Mouse (Mus musculus): Measurements from ENCODE around the gene Ppp6r2. TPM values are rescaled to one million over a fixed set of nuclear protein-coding genes. Genes with fewer than 3 reads are reported as not detected.

Ppp6r2 gene
- polyA plus RNA-seq, 1 experiment from 2014 or later, result 22.7 TPM

- Histone ChIP-seq H3K4me2 (ENCODE audit: low read depth, severe bottlenecking) (no peak overlapping the region), H3K9ac (ENCODE audit: low read length) (no peak overlapping the region), H3K4me1 (ENCODE audit: control insufficient read depth, insufficient read depth, low read length) (peaks cover 6% of the 10 kb centered on the region; the same call in 1 of the 2 replicates), H3K4me3 (ENCODE audit: low read depth, low read length) (no peak overlapping the region), H3K36me3 (ENCODE audit: control insufficient read depth, insufficient read depth, low read length) (no peaks in the 10 kb centered on the region), H3K27ac (replicated peaks; ENCODE audit: low read depth, low read length) (no peak overlapping the region), H3K27me3 (ENCODE audit: control insufficient read depth, insufficient read depth, low read length) (peaks cover 5% of the 10 kb centered on the region; the same call in 1 of the 2 replicates), H3K9me3 (ENCODE audit: control insufficient read depth, low read length) (no peaks in the 10 kb centered on the region)
- no peak for DNase-seq (ENCODE audit: low spot score)
- no peak for ATAC-seq (ENCODE audit: insufficient number of reproducible peaks, low FRiP score, low TSS enrichment, low read depth)
- 90% methylated on average over 4 of the region's 4 CpGs for WGBS
Observed at GRCm38 (mm10) chr15:89323656-89324055, 112.3 kb downstream of the Ppp6r2 start.

- Histone ChIP-seq H3K4me1 (ENCODE audit: control insufficient read depth, insufficient read depth, low read length) (peaks cover 6% of the 10 kb centered on the region; the same call in 1 of the 2 replicates), H3K4me2 (ENCODE audit: low read depth, severe bottlenecking) (no peak overlapping the region), H3K9me3 (ENCODE audit: control insufficient read depth, low read length) (no peaks in the 10 kb centered on the region), H3K36me3 (ENCODE audit: control insufficient read depth, insufficient read depth, low read length) (no peaks in the 10 kb centered on the region), H3K27ac (replicated peaks; ENCODE audit: low read depth, low read length) (no peak overlapping the region), H3K4me3 (ENCODE audit: low read depth, low read length) (no peak overlapping the region), H3K27me3 (ENCODE audit: control insufficient read depth, insufficient read depth, low read length) (peaks cover 5% of the 10 kb centered on the region; the same call in 1 of the 2 replicates), H3K9ac (ENCODE audit: low read length) (no peak overlapping the region)
- ATAC-seq (ENCODE audit: insufficient number of reproducible peaks, low FRiP score, low TSS enrichment, low read depth) (no peak), DNase-seq (ENCODE audit: low spot score) (no peak)
- 57% methylated on average over 5 of the region's 5 CpGs for WGBS
Observed at GRCm38 (mm10) chr15:89326441-89326840, 115.1 kb downstream of the Ppp6r2 start.

- Histone ChIP-seq H3K27me3 (ENCODE audit: control insufficient read depth, insufficient read depth, low read length) (no peaks in the 10 kb centered on the region), H3K27ac (replicated peaks; ENCODE audit: low read depth, low read length) (no peak within 1 kb of the TSS), H3K36me3 (ENCODE audit: control insufficient read depth, insufficient read depth, low read length) (no peaks in the 10 kb centered on the region), H3K4me3 (ENCODE audit: low read depth, low read length) (no peak within 1 kb of the TSS), H3K4me2 (ENCODE audit: low read depth, severe bottlenecking) (no peak within 1 kb of the TSS), H3K9me3 (ENCODE audit: control insufficient read depth, low read length) (no peaks in the 10 kb centered on the region), H3K9ac (ENCODE audit: low read length) (no peak within 1 kb of the TSS), H3K4me1 (ENCODE audit: control insufficient read depth, insufficient read depth, low read length) (no peaks in the 10 kb centered on the region)
- ATAC-seq (ENCODE audit: insufficient number of reproducible peaks, low FRiP score, low TSS enrichment, low read depth) (no peak), DNase-seq (ENCODE audit: low spot score) (no peak)
- WGBS, result 88% methylated on average over 7 of the region's 7 CpGs
Observed at GRCm38 (mm10) chr15:89334271-89334670, 122.9 kb downstream of the Ppp6r2 start, which contains the start of gene Miox. Miox (plus strand) TSS chr15:89334398.

GRCm38 (mm10) chr15:89334774-89335537, 123.6 kb downstream of the Ppp6r2 start:
- Histone ChIP-seq H3K27ac (replicated peaks; ENCODE audit: low read depth, low read length) (no peak overlapping the region), H3K9me3 (ENCODE audit: control insufficient read depth, low read length) (no peaks in the 10 kb centered on the region), H3K9ac (ENCODE audit: low read length) (no peak overlapping the region), H3K36me3 (ENCODE audit: control insufficient read depth, insufficient read depth, low read length) (no peaks in the 10 kb centered on the region), H3K4me3 (ENCODE audit: low read depth, low read length) (no peak overlapping the region), H3K27me3 (ENCODE audit: control insufficient read depth, insufficient read depth, low read length) (no peaks in the 10 kb centered on the region), H3K4me2 (ENCODE audit: low read depth, severe bottlenecking) (no peak overlapping the region), H3K4me1 (ENCODE audit: control insufficient read depth, insufficient read depth, low read length) (no peaks in the 10 kb centered on the region)
- 85% methylated on average over 17 of the region's 17 CpGs for WGBS
- ATAC-seq (ENCODE audit: insufficient number of reproducible peaks, low FRiP score, low TSS enrichment, low read depth) (no peak), DNase-seq (ENCODE audit: low spot score) (no peak)

DNA sequence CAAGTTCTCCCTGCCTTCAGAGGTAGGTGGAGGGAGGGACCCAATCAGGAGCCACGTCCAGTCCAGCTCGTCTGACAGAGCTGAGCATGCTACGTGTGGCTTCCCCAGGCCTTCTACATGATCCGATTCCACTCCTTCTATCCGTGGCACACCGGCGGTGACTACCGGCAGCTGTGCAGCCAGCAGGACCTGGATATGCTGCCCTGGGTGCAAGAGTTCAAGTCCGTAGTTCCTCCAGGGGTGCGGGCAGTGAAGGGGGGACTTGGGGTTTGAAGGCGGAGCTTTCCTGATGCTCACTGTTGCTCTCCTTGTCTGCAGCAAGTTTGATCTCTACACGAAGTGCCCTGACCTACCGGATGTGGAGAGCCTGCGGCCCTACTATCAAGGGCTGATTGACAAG, 125.1 kb downstream of the Ppp6r2 start:
- 84% methylated on average over 14 of the region's 14 CpGs for WGBS
- DNase-seq (ENCODE audit: low spot score) (no peak), ATAC-seq (ENCODE audit: insufficient number of reproducible peaks, low FRiP score, low TSS enrichment, low read depth) (no peak)
- H3K4me2 ChIP-seq (ENCODE audit: low read depth, severe bottlenecking), result no peak overlapping the region
- no peaks in the 10 kb centered on the region for H3K27me3 ChIP-seq (ENCODE audit: control insufficient read depth, insufficient read depth, low read length)
- H3K4me3 ChIP-seq (ENCODE audit: low read depth, low read length), result no peak overlapping the region
- H3K9me3 ChIP-seq (ENCODE audit: control insufficient read depth, low read length), result no peaks in the 10 kb centered on the region
- no peak overlapping the region for H3K9ac ChIP-seq (ENCODE audit: low read length)
- H3K4me1 ChIP-seq (ENCODE audit: control insufficient read depth, insufficient read depth, low read length), result no peaks in the 10 kb centered on the region
- H3K27ac ChIP-seq (replicated peaks; ENCODE audit: low read depth, low read length), result no peak overlapping the region
- H3K36me3 ChIP-seq (ENCODE audit: control insufficient read depth, insufficient read depth, low read length), result no peaks in the 10 kb centered on the region

Small RNAs within 50 kb of the gene (microRNA-seq; reads per million reads assigned to microRNA genes)
- gene Mir6958 (7.0 reads per million, percentile 16 among the genes with 10 or more reads in this experiment), gene Mir6959 (not detected), gene Mir7118 (not detected)

Other genes starting within 250 kb of the Ppp6r2 start
- not detected in 2 replicates for gene Mlc1, start 232.5 kb upstream of the Ppp6r2 start, polyA plus RNA-seq (2014; fragmentation: Nextera tagmentation; extraction: Ambion mirVana)
- gene Mov10l1, start 228.6 kb upstream of the Ppp6r2 start, polyA plus RNA-seq (2014; fragmentation: Nextera tagmentation; extraction: Ambion mirVana), result not detected in 2 replicates
- 0.20 and 0.37 TPM in 2 replicates for gene Panx2, start 151.8 kb upstream of the Ppp6r2 start, polyA plus RNA-seq (2014; fragmentation: Nextera tagmentation; extraction: Ambion mirVana)
- gene Trabd, start 136.4 kb upstream of the Ppp6r2 start, polyA plus RNA-seq (2014; fragmentation: Nextera tagmentation; extraction: Ambion mirVana), result 46.9 and 49.0 TPM in 2 replicates
- 15.4 and 16.9 TPM in 2 replicates for gene Selenoo, start 122.5 kb upstream of the Ppp6r2 start, polyA plus RNA-seq (2014; fragmentation: Nextera tagmentation; extraction: Ambion mirVana)
- 22.6 and 23.5 TPM in 2 replicates for gene Tubgcp6, start 88.4 kb upstream of the Ppp6r2 start, polyA plus RNA-seq (2014; fragmentation: Nextera tagmentation; extraction: Ambion mirVana)
- gene Hdac10, start 82.9 kb upstream of the Ppp6r2 start, polyA plus RNA-seq (2014; fragmentation: Nextera tagmentation; extraction: Ambion mirVana), result 9.1 and 9.8 TPM in 2 replicates
- gene Mapk12, start 70.8 kb upstream of the Ppp6r2 start, polyA plus RNA-seq (2014; fragmentation: Nextera tagmentation; extraction: Ambion mirVana), result 14.3 and 15.2 TPM in 2 replicates
- 15.3 and 16.6 TPM in 2 replicates for gene Mapk11, start 61.9 kb upstream of the Ppp6r2 start, polyA plus RNA-seq (2014; fragmentation: Nextera tagmentation; extraction: Ambion mirVana)
- gene Plxnb2, start 30.8 kb upstream of the Ppp6r2 start, polyA plus RNA-seq (2014; fragmentation: Nextera tagmentation; extraction: Ambion mirVana), result 122 and 125 TPM in 2 replicates
- gene Dennd6b, start 15.1 kb upstream of the Ppp6r2 start, polyA plus RNA-seq (2014; fragmentation: Nextera tagmentation; extraction: Ambion mirVana), result 19.4 and 19.8 TPM in 2 replicates
- gene Sbf1, start 103.8 kb downstream of the Ppp6r2 start, polyA plus RNA-seq (2014; fragmentation: Nextera tagmentation; extraction: Ambion mirVana), result 60.2 and 62.8 TPM in 2 replicates
- not detected in 2 replicates for gene Adm2, start 111.2 kb downstream of the Ppp6r2 start, polyA plus RNA-seq (2014; fragmentation: Nextera tagmentation; extraction: Ambion mirVana)
- gene Miox, start 122.8 kb downstream of the Ppp6r2 start, polyA plus RNA-seq (2014; fragmentation: Nextera tagmentation; extraction: Ambion mirVana), result not detected in 2 replicates
- 31.6 and 32.1 TPM in 2 replicates for gene Lmf2, start 144.1 kb downstream of the Ppp6r2 start, polyA plus RNA-seq (2014; fragmentation: Nextera tagmentation; extraction: Ambion mirVana)
- 176 and 180 TPM in 2 replicates for gene Ncaph2, start 144.2 kb downstream of the Ppp6r2 start, polyA plus RNA-seq (2014; fragmentation: Nextera tagmentation; extraction: Ambion mirVana)
- 4.9 and 6.3 TPM in 2 replicates for gene Sco2, start 162.3 kb downstream of the Ppp6r2 start, polyA plus RNA-seq (2014; fragmentation: Nextera tagmentation; extraction: Ambion mirVana)
- gene Tymp, start 165.5 kb downstream of the Ppp6r2 start, polyA plus RNA-seq (2014; fragmentation: Nextera tagmentation; extraction: Ambion mirVana), result 1.9 and 2.2 TPM in 2 replicates
- gene Odf3b, start 167.7 kb downstream of the Ppp6r2 start, polyA plus RNA-seq (2014; fragmentation: Nextera tagmentation; extraction: Ambion mirVana), result 0.34 TPM in 1 of 2 replicates, not detected in the other
- not detected in 2 replicates for gene Klhdc7b, start 173.4 kb downstream of the Ppp6r2 start, polyA plus RNA-seq (2014; fragmentation: Nextera tagmentation; extraction: Ambion mirVana)
- gene Syce3, start 198.9 kb downstream of the Ppp6r2 start, polyA plus RNA-seq (2014; fragmentation: Nextera tagmentation; extraction: Ambion mirVana), result not detected in 2 replicates
- 1.0 and 1.2 TPM in 2 replicates for gene Cpt1b, start 214.3 kb downstream of the Ppp6r2 start, polyA plus RNA-seq (2014; fragmentation: Nextera tagmentation; extraction: Ambion mirVana)
- gene C730034F03Rik, start 218.0 kb downstream of the Ppp6r2 start, polyA plus RNA-seq (2014; fragmentation: Nextera tagmentation; extraction: Ambion mirVana), result 1.7 and 2.0 TPM in 2 replicates
- gene Gm44502, start 218.1 kb downstream of the Ppp6r2 start, polyA plus RNA-seq (2014; fragmentation: Nextera tagmentation; extraction: Ambion mirVana), result not detected in 2 replicates
- gene Chkb, start 218.4 kb downstream of the Ppp6r2 start, polyA plus RNA-seq (2014; fragmentation: Nextera tagmentation; extraction: Ambion mirVana), result 48.7 and 50.1 TPM in 2 replicates
- gene Mapk8ip2, start 242.4 kb downstream of the Ppp6r2 start, polyA plus RNA-seq (2014; fragmentation: Nextera tagmentation; extraction: Ambion mirVana), result 1.3 and 1.5 TPM in 2 replicates

Measured in limb, embryonic 11.5 days (tissue).